Mouse (Mus musculus) urinary bladder, postnatal 36 days (tissue): ENCODE measurements around the gene Cstad.

ENCODE experiments used
- DNase-seq, 2 experiments: peaks; one replicate each; pipeline ENCODE4 v3.0.0; 2022; ENCODE audit warnings: low spot score in 2 of 2, mixed read lengths in 1 of 2

The Cstad gene

DNA sequence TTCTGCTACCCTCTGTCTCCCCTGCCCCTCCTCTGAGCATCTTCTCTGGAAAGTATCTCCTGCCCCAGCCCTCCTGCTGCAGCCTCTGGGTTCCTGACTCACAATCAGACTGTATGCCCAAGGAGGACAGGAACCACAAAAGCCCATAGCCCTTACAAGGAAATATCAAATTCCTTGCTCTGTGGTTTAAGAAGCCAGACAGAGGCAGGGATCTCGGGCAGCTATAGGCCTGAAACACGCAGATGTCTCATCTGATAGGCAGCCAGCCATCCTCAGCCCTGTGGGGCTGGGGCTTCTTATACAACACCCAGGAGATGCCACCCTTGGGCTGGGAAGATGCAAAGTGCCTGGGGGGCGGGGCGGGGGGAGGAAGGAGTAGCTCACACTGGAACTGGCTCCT is 956 bp downstream of the Cstad start:
- no peak for DNase-seq

DNA sequence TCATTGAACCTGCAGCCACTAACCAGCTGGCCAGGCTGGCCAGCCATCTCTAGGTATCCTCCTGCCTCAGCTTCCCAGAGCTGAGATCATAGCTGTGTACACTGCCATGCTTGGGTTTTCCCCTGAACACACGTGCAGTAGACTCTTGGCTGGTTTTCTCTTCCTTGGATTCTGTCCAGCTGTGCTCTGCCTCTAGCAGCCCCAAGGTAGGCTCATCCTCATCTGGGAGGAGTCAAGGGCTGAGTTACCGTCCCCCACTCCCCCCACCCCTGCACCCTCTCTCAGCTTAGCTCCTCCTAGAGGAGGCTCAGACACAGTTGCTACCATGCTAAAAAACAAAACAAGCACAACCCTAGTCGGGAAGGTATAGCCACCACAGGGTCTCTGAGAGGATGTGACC is 4.8 kb downstream of the Cstad start:
- no peak for DNase-seq

DNA sequence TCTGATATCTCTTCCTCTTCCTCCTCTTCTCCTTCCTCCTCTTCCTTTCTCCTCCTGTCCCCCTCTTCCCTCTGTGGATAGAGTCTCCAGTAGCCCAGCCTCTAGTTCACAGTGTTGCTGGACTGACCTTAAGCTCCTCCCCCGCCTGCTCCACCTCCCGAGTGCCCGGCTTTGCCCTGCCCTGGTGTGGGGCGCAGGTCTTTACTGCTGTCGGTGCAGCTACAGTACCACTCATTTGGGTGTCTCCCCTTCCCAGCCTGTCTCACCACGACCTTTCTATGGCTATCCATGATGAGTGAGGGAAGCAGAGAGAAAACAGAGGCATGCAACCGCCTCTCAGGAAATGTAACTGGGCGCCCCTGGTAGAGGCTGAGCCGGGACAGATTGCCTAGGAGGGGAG is 5.5 kb downstream of the Cstad start:
- peak; percentile 45 to 52 for DNase-seq

DNA sequence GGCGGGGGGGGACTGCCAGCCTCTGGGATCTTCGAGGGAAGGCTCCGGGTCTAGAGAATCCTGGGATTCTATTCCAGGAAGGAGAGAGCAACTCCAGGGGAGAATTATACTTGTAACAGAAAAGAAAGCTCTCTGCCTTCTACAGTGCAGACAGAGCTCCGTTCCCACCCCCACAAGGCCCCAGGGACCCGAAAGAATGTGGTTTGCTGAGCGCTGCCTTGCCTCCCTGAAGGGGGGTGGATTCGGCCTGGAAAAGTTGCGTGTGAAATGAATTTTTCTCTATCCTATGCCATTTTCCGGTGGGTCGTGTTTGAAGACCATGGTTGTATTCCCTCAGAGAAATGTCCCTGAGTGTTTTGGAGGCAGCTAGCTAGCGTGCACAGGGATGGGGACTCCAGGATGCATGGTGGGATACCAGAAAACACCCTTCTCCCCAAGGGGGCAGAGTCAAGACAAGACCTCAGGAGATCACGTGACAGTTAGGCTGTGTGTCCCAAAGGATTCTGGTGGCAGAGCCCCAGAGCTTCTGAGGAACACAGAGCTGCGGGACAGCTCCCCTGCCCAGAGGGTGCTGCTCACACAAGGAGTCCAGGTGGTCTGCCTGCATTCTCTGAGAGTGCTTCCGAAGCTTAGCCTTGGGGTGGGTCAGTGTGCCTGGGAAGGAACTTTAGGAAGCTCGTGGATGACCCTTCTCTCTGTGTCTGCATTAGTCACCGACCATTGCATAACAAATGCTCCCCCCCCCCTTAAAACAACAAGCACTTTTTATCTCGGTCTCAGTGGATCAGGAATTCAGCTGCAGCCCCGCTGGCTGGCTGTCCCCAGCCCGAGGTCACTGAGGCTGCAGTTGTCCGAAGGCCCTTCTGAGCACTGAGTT is 6.4 kb downstream of the Cstad start:
- DNase-seq: peak; percentile 35 to 72

DNA sequence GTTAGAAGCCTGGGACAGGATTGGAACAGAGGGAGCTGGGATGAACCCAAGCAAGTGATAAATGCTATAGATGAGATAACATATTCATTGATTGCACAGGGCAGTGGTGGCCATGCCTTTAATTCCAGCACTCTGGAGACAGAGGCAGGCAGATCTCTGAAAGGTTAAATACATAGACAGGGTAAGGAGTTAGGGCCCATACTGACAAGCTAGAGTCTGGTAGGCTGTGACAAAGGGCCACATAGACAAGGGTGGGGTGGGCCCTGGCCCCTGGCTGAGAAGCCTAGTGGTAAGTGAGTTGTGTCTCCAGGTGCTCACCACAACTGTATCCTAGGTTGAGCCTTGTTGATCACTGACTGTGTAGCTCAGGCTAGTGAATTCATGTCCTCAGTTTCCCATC is 7.6 kb downstream of the Cstad start:
- no peak for DNase-seq

DNA sequence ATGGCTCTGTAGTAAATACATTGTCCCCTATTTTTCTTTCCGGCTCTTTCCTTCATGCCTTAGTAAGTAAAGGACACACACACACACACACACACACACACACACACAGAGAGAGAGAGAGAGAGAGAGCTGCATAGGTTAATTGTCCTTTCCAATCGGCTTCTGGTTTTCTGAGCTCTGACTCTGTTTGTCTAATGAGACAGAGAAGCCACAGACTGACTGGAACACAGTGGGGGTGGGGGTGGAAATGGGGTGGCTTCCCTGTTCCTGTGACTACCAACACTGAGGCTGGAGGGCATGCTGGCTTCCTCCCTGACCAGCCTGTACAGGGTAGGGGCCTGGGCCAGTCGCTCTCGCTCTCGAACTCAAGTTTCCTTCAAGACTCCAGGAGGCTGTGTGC is 8.9 kb downstream of the Cstad start:
- no peak for DNase-seq

DNA sequence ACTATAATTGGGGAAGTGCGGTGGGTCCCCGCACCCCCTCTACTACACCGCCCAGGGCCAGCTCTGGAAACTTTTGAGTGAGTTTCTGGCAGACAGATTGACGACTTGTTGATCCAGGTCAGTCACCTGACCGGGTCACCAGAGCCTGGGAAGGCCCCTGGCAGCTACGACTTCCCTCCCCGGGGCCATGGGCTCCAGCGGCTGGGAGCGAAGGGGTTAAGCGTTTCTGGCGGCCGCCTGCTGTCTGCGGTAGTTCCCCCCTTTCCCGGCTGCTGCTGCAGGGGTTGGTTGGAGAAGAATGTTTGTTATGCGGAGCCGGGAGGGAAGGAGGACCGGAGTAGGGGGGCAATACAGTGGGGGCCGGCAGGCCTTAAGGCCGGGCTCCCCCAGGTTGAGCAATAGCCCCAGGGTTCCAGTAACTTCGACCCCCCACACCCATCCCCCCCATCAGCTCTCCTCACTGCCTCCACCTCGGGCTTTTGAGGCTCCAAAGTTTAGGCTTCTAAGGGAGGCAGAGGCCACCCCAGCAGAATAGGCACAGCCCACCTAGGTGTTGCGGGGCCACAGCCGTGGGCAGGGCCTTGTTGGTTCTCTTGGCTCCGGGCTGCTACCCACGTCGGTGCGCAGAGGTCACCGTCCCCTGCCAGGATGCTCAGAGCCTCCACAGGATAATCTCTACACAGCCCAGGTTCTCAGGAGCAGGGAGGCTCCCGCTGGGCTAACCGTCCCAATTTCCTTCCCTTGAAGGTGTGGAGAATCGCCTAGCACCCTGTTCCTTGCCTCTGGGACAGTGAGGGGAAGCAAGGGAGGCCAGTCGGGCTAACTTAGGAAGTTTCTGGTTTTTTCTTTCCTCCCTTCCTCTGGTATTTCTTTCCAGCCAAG is 10.3 kb downstream of the Cstad start:
- DNase-seq: no peak

DNA sequence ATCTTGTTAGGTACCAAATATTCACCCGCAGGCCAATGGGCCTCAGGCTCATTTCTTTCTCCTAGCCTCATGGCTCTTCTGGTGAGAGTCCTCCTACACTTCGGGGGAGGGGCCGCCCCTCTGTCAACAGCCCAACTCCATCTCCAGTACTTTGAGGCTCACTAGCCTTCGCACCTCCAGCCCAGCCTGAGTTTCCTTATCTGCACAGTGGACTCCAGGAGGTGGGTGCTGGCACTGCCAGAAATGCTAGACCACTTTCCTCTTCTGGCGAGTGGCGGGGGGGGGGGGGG is 10.9 kb downstream of the Cstad start:
- no peak for DNase-seq

DNA sequence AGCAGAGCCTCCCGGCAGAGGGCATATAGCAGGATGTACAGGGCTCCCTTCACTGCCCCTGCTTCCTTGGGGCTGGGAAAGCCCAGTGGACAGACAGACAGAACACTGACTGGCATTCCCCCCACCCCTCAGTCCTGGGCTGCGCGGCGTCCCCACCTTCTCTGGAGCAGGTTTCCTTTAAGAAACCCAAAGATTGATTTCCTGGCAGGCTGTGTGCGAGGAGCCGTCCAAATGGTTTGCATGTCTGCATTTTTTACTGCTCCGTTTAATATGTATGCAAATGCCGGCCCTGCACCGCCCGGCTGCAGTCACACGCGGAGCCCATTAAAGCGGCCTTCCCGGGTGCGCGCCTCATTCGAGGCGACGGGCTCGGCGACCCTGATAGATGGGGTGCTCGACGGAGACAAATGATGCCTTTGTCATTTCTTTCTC is 11.8 kb downstream of the Cstad start:
- DNase-seq: no peak

DNA sequence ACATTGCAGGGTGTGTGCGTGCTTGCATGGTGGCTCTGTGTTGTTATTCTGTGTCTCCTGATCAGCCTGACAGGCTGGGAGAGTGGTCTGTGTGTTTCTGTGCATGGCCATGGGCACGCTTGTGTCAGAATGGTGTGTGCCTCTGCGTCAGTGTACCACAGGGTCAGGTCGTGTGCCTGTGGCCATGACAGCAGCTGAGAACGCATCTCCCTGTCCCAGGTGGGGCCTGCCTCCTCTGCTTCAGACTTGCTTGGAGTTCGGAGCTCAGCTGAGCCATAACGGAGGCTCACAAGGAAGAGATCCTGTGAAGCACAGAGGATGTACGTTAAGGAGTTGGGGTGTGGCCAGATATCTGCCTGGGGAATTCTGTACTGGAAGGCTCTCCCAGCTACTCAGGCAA is 13.1 kb downstream of the Cstad start:
- no peak for DNase-seq

DNA sequence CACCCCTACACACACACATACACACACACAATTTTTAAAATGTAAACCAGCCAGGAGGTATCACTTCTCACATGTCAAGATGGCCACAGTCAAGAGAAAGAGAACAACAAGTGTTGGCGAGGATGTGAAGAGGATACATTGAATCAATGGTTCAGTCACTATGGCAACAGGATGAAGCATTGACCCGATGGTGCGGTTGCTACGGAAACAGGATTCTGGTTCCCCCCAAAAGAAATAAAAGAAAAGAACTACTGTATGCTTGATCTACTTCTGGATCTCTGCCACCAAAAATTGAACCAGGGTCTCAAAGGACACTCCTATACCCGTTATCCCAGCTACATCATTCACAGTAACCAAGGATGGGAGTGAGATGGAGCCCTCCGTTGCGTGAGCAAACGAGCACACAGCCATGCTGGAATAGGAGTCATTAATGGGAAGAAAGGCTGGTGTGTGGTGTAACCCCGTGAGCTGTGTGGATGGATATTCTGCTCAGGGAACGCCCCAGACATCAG is 13.9 kb downstream of the Cstad start:
- no peak for DNase-seq

DNA sequence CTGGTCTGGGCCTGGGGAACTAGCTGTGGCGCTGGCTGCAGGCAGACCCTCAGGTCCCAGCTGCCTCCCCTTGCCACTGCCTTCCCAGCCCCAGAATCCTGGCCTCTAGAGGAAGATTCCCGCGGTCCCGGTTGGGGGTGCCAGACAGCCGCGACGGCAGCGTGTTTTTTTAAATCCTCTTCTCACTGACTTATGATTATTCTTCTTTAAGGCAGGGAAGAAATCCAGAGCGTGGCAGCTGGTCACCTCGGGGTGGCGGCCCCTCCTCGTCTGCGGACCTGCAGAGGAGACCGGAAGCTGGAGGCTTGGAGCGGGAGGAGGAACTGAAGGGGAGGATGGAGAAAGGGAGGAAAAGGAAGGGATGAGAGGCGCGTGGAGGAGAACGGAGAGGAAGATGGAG is 18.7 kb downstream of the Cstad start:
- DNase-seq: peak; percentile 47 to 63

DNA sequence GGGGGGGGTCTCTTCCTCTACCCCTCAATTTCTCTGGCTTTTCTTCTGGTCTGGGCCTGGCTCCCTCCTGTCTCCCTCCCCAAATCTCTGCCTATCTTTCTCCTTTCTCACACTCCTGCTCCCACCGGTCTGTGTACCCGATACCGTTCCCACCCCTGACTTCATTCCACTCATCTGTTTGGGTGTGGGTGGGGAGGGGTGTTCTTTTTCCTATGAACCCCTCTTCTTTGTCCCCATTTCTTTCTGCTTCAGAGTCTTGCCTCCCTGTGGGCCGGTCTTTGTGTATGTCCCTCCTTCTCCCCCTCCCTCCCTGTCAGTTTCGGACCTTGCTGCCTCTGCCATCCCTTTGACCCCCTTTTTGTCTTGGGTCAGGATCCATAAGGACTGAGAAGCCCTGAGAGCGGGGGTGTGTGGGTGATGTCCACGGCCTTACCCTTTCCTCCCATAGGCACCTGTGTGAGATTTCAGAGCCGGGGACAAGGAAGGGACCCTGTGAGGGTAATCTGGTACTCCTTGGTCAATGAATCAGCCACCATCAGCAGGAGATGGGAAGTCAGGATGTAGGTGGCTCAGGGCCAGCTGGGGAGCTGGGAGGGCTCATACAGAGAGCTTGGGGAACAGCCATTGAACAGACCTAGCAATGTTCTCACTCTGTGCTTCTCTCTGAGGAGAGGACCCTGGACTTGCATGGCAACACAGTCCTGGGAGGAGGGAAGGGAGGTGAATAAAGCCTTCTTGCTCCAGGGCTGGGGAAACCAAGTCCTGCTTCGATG is 19.5 kb downstream of the Cstad start:
- DNase-seq: no peak

DNA sequence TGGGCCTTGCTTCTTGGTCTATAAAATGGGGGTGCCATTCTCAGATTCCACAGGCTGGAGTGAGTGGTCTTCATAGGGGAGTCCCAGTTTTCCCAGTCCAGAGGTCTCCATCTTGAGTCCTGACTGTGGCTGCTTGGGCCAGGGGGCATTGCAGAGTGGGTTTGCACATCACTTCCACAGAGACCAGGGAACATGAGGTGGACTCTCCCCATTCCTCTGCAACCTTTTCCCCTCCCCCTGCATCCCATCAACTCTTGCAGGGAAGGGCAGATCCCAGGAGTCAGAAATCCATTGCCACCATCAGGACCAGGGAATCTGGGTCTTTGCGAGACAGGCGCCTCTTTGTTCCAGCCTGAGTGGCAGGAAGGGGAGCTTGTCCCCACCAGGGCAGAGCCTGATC is 21.0 kb downstream of the Cstad start:
- DNase-seq: no peak

DNA sequence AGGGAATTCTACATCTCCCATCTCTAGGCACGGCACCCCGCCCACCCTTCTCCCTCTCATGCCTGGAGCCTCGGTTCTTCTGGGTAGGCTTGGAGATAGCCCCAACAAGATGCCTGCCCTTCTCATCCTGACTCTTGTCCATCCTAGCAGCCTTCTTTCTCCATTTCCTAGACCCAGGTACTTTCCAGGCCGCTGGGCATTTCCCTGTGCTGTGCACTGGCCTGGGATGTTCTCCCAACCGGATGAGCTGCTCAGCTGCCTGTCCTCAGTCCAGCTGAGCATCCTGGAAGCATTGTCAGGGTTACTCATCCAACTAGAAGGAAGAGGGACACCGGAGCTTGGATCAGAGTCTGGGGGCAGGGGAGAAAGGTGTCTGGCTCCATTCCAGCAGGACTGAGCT is 21.6 kb downstream of the Cstad start:
- DNase-seq: no peak

DNA sequence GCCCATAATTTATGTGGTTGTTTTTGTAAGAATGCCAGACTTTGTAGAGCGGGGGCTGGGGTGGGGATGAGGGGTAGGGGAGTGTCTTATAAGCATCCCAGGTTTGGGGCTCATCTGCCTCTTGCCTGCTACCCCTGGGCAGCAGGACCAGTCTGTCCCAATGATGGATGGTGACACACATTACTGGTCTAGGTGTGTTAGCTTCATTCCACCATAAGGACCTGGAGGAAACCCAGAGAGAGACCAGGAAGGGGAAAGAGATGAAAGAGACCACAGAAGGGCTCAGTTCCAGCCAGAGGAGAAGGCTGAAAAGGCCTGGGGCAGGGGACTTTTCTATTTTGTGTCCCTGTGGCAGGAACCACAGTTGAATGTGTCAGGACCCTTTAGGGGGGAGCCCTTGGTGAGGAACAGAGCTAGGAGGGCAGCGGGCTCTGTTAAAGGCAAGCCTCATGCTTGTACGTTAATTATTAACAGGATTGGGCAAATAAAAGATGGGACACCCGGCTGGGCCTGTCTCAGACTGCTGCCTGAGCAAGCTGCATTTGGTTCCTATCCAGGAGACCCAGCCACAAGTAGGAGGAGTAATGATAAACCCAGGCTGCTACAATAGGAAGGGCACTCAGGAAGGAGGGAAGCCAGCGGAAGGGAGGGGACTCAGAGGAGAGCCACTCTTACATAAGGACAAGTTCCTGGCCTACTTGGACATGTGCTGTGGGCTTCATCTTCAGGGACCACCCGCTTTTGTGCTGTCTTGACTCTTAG is 23.8 kb downstream of the Cstad start:
- peak; percentile 54 to 66 for DNase-seq

DNA sequence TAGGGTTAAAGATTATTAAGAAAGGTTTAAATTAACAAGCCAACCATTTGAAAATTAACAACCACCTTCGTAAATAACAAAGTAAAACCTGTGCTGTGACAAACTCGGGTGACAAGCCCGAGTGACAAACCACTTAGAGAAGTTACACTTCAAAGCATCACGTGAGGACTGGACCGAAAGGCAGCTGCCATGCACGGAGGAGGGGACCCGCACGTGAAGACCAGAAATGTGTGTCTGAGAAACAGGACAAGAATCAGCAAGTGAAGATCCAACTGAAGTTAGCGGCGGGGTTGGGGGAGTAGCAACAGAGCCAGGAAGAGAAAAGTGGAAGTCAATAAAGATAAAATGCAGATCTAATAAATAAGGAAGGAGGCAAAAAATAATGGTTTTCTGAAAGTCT is 29.0 kb downstream of the Cstad start:
- DNase-seq: no peak

DNA sequence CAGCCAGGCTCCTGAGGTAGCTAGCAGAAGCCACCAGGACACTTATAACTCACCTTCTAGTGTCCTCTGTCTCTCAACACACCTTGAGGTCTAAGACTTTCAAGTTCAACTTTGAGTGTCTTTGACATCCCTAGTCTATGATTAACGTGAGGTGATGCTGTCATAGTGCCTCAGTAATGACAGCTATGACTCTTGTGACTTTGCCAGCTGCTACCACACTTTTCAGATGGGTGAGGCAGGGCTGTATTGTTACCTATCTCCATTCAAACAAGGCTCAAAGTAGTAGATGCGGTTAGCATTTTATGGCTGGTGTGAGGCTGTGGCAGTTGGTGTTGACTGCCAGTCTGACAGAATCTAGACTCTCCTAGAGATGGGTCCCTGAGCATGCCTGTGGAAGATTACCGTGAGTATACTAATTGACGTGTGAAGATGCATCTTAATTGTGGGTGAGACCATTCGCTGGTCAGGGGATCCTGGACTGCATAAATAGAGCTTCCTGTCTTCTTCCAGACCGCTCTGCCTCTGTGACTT is 30.5 kb downstream of the Cstad start:
- DNase-seq: no peak

DNA sequence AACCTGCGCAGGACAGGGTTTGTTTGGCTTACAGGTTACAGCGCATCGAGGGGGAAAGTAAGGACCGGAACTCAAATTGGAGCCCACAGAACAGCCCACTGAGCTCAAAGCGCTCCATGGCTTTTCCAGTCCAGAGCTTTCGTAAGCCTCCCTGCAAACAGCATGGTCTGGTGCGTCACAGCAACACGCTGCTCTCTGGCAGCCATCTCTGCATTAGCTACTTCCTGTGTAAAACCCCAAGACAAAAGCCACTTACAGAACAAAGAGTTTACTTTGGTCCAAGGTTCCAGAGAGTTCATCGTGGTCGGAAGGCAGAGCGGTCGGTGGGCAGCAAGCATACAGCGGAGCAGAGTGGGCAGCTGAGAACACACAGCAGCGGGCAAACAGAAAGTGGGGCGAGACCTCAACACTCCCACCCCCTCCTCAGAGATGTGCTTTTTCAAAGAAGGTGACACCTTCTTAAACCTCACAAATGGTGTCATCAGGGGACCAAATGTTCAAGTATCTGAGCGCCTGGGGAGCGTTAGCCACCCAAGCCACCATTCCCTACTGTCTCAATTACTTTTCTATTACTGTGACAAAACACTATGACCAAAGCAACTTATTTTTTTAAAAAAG is 31.3 kb downstream of the Cstad start:
- no peak for DNase-seq

DNA sequence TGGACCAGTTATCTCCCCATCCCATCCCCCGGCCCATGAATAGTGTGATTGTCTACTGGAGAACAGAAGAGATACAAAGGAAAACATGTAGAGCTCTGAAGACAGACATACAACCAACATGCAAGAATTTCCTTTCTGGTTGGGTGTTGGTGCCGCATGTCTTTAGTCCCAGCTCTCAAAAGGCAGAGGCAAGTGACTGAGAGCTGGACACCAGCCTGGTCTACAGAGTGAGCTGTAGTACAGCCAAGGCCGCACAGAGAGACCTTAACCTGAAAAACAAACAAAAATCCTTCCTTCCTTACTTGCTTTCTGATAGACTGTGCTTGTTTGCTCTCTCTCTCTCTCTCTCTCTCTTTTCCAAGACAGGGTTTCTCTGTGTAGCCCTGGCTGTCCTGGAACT is 32.5 kb downstream of the Cstad start:
- DNase-seq: no peak

DNA sequence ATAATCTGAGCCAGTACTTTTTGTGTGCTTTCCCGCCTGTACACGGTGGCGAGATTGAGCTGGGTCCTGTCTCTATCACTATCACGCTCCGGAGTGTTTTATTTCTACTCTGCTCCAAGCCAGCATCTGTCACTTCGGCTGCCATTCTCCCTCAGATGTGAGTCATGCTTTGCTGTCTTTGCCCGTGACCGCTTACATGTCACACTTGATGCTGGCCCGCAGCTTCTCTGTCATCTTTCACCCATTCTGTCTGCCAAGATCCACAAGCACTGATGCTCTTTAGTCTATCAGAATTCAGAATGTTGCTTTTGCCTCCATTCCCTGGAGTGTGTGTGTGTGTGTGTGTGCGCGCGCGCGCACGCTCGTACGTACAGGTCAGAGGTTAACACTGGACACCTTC is 33.5 kb downstream of the Cstad start:
- DNase-seq: no peak
